Mouse (Mus musculus): ENCODE measurements around the gene 4930426L09Rik. TPM values are rescaled to one million over a fixed set of nuclear protein-coding genes. Genes with fewer than 3 reads are reported as not detected.

The 4930426L09Rik gene
- total RNA-seq, 2 experiments from 2014 or later = 0.14 to 0.31 TPM

DNA sequence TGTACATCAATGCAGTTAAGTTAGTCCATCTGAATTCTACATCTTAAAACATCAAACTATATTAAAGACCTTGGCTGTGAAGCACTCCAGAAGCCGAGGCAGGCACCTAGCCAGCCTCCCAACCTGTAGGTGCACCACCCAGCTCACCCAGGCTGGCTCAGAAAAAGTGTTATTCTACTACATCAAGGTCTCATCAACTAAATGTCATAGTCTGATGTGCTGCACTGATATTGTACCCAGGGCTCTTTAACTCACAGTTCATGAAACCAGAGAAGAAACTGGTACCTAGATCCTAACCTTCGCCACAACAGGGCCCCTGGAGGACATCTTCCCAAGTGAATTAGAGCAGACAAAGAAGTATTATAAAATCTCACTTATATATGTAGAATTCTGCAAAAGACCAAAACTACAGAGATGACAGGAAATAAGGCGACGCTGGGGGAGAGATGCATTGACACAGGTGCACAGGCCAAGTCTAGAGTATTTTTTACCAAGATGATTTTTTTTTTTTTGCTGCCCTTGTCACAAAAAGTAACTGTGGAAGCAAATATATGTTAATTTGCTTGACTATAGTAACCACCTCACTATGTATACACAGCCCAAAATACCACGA lies 30.6 kb upstream of the 4930426L09Rik start:
- intact Hi-C loops (cut with DNase I; ENCODE audit: low total_unique reads) = no loop called here
- DNase-seq = no peak

DNA sequence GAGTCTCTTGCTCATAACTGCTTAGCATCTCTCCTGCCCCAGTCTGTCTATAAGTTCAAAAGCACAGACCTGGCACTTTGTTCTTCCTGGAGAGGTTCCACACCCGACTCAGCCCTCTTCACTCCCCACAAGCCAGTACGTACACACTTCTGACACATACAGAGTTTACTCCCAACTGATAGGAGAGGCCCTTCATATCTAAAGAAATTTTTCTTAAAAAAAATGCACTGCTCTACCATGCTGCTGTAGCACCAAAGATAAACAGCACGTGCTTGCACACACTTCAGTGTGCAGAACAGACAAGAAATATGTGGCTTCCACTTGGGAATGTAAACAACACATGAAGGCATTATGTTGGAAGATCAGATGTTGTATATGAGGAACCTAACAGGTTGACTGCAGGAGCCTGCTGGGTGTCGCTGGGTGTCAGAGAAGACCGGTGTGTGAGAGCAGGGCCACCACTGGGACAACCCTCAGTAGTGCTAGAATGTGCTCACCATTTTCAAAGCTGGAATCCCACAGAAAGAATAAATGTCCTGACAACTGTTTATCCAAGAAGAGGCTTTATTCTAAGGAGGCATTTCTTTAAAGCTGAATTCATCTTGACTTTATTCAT lies 29.0 kb upstream of the 4930426L09Rik start:
- intact Hi-C loops (cut with DNase I; ENCODE audit: low total_unique reads) = no loop called here
- DNase-seq = no peak

DNA sequence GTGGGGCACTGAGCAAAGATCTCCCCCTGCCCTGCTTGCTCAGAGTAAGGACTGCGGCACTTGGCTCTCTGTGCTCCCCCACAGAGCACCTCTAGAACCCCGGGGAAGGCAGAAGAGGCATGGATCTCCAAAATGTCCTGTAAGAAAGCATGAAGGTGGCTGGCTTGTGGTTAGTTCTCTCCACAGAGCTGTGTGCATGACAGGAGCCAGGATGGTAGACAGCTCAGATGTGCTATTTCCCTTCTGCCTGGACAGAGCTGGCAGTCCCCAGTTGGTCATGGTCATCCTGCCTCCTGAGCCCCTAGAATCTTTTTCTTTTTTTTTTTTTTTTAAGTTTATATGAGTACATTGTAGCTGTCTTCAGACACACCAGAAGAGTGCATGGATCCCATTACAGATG lies 27.7 kb upstream of the 4930426L09Rik start:
- DNase-seq = no peak
- intact Hi-C loops (cut with DNase I; ENCODE audit: low total_unique reads) = no loop called here

- intact Hi-C loops (cut with DNase I; ENCODE audit: low total_unique reads) = no loop called here
- no peak for DNase-seq
Observed at GRCm38 (mm10) chr2:18971564-18971963, 26.6 kb upstream of the 4930426L09Rik start.

DNA sequence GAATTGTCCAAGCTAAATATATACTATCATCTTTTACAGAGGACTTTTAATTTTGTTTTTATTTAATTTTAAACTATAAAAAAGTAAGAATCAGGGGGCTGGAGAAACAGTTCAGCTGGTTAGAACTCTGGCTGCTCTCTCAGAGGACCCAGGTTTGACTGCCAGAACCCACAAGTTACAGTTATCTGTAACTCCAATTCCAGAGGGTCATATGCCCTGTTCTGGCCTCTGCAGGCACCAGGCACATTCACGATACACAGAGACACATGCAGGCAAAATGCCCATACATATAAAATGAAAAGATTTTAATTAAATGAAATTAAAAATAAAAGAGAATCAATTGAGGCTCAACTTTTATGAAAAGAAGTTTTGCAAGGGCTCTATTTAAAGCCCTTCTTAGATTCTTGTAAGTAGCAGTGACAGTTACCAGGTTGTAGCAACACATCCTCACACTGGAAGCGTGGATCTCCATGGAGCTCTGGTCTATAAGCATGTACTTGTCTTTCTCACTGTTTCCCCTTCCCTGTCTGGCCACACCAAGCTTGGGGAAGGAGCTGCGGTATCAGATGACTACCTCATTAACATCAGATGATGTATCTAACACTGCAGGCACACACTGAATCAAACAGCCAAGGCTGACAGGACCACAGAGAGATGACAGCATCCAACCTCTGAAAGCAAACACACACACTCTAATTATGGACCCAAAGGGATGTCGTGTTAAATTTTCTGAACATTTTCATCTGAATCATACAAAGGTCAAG lies 23.1 kb upstream of the 4930426L09Rik start:
- DNase-seq = no peak
- intact Hi-C loops (cut with DNase I; ENCODE audit: low total_unique reads) = no loop called here

- intact Hi-C loops (cut with DNase I; ENCODE audit: low total_unique reads) = no loop called here
Observed at GRCm38 (mm10) chr2:18976175-18976574, 22.0 kb upstream of the 4930426L09Rik start.

DNA sequence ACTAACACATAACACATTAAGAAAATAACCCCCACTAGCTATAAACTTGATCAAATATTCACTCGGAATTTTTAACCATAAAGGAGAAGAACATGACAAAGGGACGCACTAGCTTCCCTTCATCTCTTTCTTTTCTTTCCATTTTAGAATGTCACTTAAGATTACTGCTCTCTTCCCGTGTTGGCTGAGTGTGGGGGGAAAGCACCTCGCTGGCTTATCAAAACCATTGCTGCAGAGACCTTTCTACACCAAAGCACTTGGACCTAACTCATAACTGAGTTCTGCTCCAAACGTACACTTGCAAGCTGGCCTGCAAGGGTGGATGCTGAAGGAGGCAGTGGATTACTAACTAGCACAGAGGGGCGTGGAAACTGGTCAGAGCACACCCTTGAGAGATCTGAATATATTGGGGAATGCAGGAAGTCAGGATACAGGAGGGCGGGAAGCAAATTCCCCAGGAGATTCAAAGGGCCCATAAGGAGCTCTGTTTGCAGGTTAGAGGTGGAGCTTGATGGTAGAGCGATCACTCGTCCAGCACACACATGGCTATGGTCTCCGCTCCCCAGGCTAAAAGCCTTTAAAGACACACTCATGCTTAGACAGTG lies 20.8 kb upstream of the 4930426L09Rik start:
- intact Hi-C loops (cut with DNase I; ENCODE audit: low total_unique reads) = no loop called here
- no peak for DNase-seq

More at GRCm38 (mm10) chr2:18976175-18976574, 22.0 kb upstream of the 4930426L09Rik start:
- DNase-seq = no peak

GRCm38 (mm10) chr2:18979046-18979445 lies 19.1 kb upstream of the 4930426L09Rik start:
- no peak for DNase-seq
- intact Hi-C loops (cut with DNase I; ENCODE audit: low total_unique reads) = no loop called here

- DNase-seq = no peak
- intact Hi-C loops (cut with DNase I; ENCODE audit: low total_unique reads) = no loop called here
Observed at GRCm38 (mm10) chr2:18979675-18980074, 18.5 kb upstream of the 4930426L09Rik start.

DNA sequence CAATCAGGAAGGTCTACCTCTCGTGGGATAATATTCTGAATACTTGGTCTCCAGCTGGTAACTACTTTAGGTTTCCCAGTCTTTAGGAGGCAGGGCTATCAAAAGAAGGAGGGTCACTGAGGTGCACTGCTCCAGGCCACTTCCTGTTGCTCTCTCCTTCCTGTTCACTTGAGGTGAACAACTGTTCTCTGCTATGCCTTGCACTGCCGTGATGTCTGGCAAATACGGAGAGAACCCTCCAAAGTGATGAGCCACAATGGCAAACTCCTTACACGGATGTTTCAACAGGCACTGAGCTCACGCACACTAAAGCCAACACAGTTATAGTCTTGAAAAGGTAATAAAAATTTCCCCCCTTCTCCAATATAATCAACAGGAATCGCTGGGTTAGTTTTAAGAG lies 15.6 kb upstream of the 4930426L09Rik start:
- DNase-seq = no peak
- intact Hi-C loops (cut with DNase I; ENCODE audit: low total_unique reads) = no loop called here

- DNase-seq = no peak
- intact Hi-C loops (cut with DNase I; ENCODE audit: low total_unique reads) = no loop called here
Observed at GRCm38 (mm10) chr2:18983546-18983945, 14.6 kb upstream of the 4930426L09Rik start.

- DNase-seq = peak; percentile 20
- intact Hi-C loops (cut with DNase I; ENCODE audit: low total_unique reads) = no loop called here
Observed at GRCm38 (mm10) chr2:18984095-18984847, 13.9 kb upstream of the 4930426L09Rik start.

GRCm38 (mm10) chr2:18985506-18985905 lies 12.6 kb upstream of the 4930426L09Rik start:
- DNase-seq = no peak

DNA sequence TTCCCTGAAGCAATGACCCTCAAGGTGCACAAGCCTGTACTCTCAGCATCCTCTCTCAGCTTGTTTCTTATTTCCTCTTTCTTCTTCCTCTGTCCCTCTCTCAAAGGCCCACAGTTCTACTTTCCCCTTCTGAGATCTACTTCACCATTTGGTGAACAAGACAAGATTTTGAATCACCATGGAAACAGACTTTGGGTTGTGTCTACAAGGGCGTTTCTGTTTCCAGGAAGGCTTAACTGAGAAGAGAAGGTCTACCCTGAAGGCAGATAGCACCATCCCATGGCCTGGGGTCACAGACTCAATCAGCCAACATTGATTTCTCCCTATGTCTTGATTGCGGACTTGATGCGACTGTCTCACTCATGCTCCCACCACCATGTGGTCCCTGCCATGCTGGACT lies 9.3 kb upstream of the 4930426L09Rik start:
- intact Hi-C loops (cut with DNase I; ENCODE audit: low total_unique reads) = no loop called here
- DNase-seq = no peak

More at GRCm38 (mm10) chr2:18985506-18985905, 12.6 kb upstream of the 4930426L09Rik start:
- intact Hi-C loops (cut with DNase I; ENCODE audit: low total_unique reads) = no loop called here

DNA sequence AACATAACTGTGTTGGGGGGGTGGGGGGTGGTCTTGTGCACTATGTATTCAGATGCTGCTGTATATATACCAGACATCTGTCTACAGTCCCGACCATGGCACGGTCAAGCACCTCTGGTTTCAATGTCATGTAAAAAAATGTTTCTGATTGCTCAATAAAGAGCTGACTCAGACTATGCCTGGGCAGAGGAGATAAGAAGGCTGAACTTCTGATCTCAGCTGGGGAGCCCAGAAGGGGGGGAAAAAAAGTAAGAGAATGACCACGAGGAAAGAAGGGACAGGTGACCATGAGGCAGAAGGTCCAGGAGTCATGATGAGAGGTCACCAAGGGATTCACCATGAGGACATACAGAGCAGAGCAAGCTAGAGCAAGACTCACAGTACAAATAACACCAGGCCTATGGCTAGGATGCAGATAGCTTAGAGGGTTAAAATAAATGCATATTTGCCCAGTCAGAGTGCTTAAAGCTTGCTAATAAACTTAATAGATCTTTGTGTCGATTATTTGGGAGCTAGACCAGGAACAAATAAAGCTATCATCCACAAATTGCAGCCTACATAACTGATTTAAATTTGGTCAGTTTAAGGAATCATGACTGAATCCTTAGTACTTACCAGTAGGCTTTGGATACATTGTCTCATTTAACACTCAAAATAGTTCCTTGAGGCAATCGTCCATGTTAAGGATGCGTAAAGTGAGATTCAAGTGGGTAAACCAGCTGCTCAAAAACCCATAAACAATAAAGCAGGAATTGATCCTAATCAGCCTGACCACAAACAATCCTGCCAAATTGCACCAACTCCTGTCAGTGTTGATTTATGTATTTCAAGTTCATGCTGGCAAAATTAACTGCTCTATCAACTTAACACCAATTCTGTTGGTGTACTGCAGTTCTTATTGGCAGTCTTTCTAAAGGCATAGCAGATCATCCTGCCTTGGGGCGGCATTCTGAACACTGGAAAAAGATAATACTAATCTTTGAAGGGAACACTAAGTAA lies 5.3 kb upstream of the 4930426L09Rik start:
- intact Hi-C loops (cut with DNase I; ENCODE audit: low total_unique reads) = no loop called here
- no peak for DNase-seq

DNA sequence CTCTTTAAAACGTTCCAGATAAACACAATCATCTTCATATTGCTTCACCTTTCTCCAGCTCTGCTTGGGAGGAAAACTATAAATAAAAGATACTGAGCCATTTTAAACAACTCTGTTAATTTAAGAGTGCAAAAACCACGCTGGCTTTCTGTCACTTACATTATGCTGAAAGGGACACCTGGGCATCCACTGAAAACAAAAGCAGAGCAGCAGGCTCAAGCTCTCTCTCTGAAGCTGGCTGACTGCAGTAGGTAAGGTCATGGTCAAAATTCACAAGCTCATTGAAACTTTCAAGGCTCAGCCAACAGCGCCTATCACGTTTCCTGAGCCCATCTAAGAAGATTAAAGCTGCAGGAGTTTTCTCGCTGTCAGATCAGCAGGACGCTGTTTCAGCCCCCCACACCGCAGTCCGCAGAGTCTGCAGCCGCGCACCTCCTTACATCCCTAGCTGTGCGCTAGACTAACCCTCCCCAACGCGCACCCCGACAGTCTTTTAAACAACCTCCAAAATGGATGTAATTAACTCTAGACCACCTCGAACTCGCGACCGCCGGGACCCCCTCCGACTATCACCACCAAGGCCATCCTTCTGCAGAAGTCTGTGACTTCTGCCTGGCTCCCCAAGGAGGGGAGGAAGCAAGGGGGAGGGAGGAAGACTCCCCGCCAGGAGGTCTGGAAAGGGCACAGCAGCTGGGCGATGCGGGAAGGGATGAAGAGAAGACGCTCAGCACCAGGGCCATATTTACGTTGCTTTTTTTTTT lies 1.5 kb upstream of the 4930426L09Rik start:
- intact Hi-C loops (cut with DNase I; ENCODE audit: low total_unique reads) = loop anchor here (5.0 kb wide), 1 partner anchor 124 kb away; no protein-coding TSS in a partner anchor
- DNase-seq = peak; percentile 12

- intact Hi-C loops (cut with DNase I; ENCODE audit: low total_unique reads) = loop anchor here (5.0 kb wide), 1 partner anchor 125 kb away; no protein-coding TSS in a partner anchor
- peak; percentile 53 for DNase-seq
Observed at GRCm38 (mm10) chr2:18997387-18997971, 664 bp upstream of the 4930426L09Rik start.

All from gastrocnemius, postnatal 14 days (tissue).